Mouse (Mus musculus) stomach, postnatal 0 days (tissue): ENCODE data around the gene Htr6.

Experiments
- CTCF ChIP-seq: IDR thresholded peaks from 2 replicates; pipeline ENCODE4 v1.5.1; 2016; ENCODE audit warnings: antibody characterized with exemption, low read depth, mild to moderate bottlenecking, moderate library complexity
- EP300 ChIP-seq: optimal IDR thresholded peaks from 2 replicates; pipeline ENCODE3; 2016; ENCODE audit warnings: antibody characterized with exemption

DNA sequence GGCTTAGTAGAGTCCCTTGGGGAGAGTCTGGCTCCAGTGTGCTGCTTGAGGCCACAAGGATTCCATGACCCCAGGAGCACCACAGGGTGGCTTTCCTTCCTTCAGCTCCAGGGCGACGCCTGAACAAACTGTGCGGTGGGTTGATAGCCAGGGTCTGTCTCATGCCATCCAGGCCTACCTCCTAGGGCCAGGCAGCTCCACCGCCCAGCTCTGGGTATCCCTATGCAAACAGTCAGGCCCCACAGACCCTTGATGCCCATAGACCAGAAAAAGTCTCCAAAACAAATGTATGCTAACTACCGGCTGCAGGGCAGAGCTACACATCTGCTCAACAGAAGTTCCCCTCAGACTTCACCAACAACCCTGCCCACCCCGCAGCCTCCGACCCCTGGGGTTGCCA is 15.7 kb upstream of the Htr6 start:
- TF ChIP-seq CTCF (no peak), EP300 (no peak)
